Mouse (Mus musculus) intestine, embryonic 15.5 days (tissue): Measurements from ENCODE around the gene Zfp637. TPM values are rescaled to one million over a fixed set of nuclear protein-coding genes. Genes with fewer than 3 reads are reported as not detected.
"Not testable (repeated sequence)": the region's sequence is repeated elsewhere in the genome, so short reads cannot be mapped to it uniquely, and the experiment has no call there.

ENCODE experiments used
- ATAC-seq: fragments of 200-750 bp; cut with Nextera tagmentation; 2 replicates; pipeline ENCODE4 v1.8.0; 2017; ENCODE audit warnings: moderate TSS enrichment, moderate library complexity
- H3K27ac ChIP-seq: fragments of 300-500 bp; sonication (generic); 2 replicates; pipeline ENCODE4 v1.5.1; 2015; ENCODE audit warnings: mild to moderate bottlenecking, inconsistent platforms
- H3K27me3 ChIP-seq: fragments of 300-500 bp; sonication (generic); replicated peaks from 2 replicates; pipeline ENCODE4 v1.6.1; 2015; ENCODE audit warnings: inconsistent platforms
- H3K36me3 ChIP-seq: fragments of 300-500 bp; sonication (generic); 2 replicates; pipeline ENCODE4 v1.6.1; 2015; ENCODE audit warnings: inconsistent platforms
- H3K4me1 ChIP-seq: fragments of 300-500 bp; sonication (generic); replicated peaks from 2 replicates; pipeline ENCODE4 v1.6.1; 2015; ENCODE audit warnings: inconsistent platforms
- H3K4me2 ChIP-seq: fragments of 300-500 bp; sonication (generic); replicated peaks from 2 replicates; pipeline ENCODE4 v1.6.1; 2015; ENCODE audit warnings: mild to moderate bottlenecking, inconsistent platforms
- H3K4me3 ChIP-seq: fragments of 300-500 bp; sonication (generic); replicated peaks from 2 replicates; pipeline ENCODE4 v1.5.1; 2015; ENCODE audit warnings: inconsistent platforms
- H3K9ac ChIP-seq: fragments of 300-500 bp; sonication (generic); 2 replicates; pipeline ENCODE4 v1.6.1; 2015; ENCODE audit warnings: inconsistent platforms
- H3K9me3 ChIP-seq: fragments of 300-500 bp; sonication (generic); 2 replicates; pipeline ENCODE4 v1.6.1; 2016; ENCODE audit warnings: inconsistent platforms
- WGBS: fragments of 180-500 bp; shearing (Covaris S2); methylation state at CpG from one replicate; pipeline ENCODE4 v1.1.7; 2015; 5-methylcytosine and 5-hydroxymethylcytosine counted together
- polyA plus RNA-seq: library from polyadenylated mRNA; unstranded; fragments of >200 nt; fragmentation: Nextera tagmentation; extraction: Ambion mirVana; gene quantifications from 2 replicates; pipeline ENCODE4 v1.2.1, GENCODE M21; 2015

Gene Zfp637
- polyA plus RNA-seq, 1 experiment from 2014 or later: 84.7 TPM

GRCm38 (mm10) chr6:117871034-117871433, 30.1 kb downstream of the Zfp637 start:
- 73% methylated on average over 14 of the region's 14 CpGs for WGBS
- ATAC-seq: no peak
- Histone ChIP-seq H3K27ac (no peak overlapping the region), H3K9me3 (no peaks in the 10 kb centered on the region), H3K4me2 (no peak overlapping the region), H3K27me3 (no peaks in the 10 kb centered on the region), H3K36me3 (no peaks in the 10 kb centered on the region), H3K4me3 (no peak overlapping the region), H3K9ac (no peak overlapping the region), H3K4me1 (no peaks in the 10 kb centered on the region)

GRCm38 (mm10) chr6:117873450-117873849, 32.5 kb downstream of the Zfp637 start:
- H3K4me3 ChIP-seq, ATAC-seq, H3K9me3 ChIP-seq, H3K4me2 ChIP-seq, H3K36me3 ChIP-seq, H3K4me1 ChIP-seq, H3K9ac ChIP-seq, H3K27ac ChIP-seq, H3K27me3 ChIP-seq: not testable (repeated sequence)
- 88% methylated on average over 7 of the region's 7 CpGs for WGBS

DNA sequence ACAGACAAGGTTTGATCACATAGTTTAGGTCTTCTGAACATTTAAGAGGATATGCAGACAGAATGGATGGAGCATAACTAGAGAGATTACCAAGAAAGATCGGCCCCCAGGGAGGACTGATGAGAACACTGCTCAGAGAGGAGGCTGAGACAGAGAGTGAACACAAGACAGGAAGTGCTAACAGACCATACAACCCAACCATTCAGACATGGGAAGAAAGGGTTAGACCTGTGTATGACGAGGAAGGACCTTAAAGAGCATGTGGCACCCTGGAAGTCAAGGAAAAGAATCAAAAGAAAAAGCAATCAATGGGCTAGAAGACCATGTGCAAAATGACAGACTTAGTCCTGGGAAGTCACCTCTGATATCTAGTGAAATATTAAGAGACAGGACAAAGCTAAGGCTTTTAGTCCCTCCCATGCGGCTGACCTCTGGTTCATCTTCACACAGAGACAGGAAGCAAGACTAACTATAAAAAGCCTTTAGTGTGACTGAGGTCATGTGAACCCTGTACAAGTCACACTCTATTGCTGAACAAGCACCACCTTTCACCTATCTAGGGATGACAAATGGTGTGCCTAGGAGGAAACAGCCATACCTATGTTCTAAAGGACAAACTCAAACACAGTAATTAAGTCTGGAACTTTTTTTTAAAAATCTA, 33.8 kb downstream of the Zfp637 start:
- no peak overlapping the region for H3K27ac ChIP-seq
- no peak overlapping the region for H3K4me3 ChIP-seq
- H3K4me1 ChIP-seq: no peaks in the 10 kb centered on the region
- H3K36me3 ChIP-seq: no peaks in the 10 kb centered on the region
- no peaks in the 10 kb centered on the region for H3K9me3 ChIP-seq
- 74% methylated on average over 3 of the region's 3 CpGs for WGBS
- ATAC-seq: no peak
- no peak overlapping the region for H3K4me2 ChIP-seq
- no peak overlapping the region for H3K9ac ChIP-seq
- no peaks in the 10 kb centered on the region for H3K27me3 ChIP-seq

DNA sequence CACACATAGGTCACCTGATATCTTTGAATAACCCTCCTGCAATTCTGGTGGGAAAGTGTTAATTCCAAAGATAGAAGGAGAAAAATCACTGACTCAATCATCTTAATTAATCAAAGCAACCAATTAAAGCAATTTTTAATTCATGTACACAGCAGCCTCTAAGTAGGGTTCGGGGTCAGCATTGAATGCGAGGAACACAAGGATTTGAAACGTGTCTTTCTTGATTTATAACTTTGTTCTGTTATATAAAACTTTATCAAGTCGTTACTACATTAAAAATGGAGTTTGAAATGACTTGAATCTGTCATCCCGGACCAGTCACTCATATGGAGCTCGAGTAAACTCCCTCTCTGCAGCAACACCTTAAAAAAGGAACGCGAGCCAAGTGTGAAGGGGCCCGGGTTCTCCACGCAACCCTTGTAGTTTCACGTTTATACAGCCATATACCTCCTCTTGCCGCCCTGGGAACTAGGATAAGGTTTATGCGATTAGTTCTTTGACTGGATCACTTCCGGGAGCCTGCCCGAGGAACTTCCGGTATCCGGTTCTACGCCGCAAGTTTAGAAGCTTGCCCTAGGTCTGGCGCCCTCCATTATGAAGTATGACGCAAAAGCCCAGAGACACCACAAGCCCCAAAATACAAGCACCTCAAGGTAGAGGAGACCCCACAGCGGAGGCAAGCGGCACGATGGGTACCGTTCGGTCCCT, 37.9 kb downstream of the Zfp637 start:
- Histone ChIP-seq H3K9ac (peak overlapping the region; percentile 81), H3K9me3 (no peaks in the 10 kb centered on the region), H3K27me3 (no peaks in the 10 kb centered on the region), H3K27ac (peak overlapping the region; percentile 99), H3K4me2 (peak overlapping the region; percentile 78), H3K4me3 (peak overlapping the region; percentile 51), H3K36me3 (no peaks in the 10 kb centered on the region), H3K4me1 (no peaks in the 10 kb centered on the region)
- 11% methylated on average over 24 of the region's 26 CpGs for WGBS
- peak; percentile 90 for ATAC-seq

DNA sequence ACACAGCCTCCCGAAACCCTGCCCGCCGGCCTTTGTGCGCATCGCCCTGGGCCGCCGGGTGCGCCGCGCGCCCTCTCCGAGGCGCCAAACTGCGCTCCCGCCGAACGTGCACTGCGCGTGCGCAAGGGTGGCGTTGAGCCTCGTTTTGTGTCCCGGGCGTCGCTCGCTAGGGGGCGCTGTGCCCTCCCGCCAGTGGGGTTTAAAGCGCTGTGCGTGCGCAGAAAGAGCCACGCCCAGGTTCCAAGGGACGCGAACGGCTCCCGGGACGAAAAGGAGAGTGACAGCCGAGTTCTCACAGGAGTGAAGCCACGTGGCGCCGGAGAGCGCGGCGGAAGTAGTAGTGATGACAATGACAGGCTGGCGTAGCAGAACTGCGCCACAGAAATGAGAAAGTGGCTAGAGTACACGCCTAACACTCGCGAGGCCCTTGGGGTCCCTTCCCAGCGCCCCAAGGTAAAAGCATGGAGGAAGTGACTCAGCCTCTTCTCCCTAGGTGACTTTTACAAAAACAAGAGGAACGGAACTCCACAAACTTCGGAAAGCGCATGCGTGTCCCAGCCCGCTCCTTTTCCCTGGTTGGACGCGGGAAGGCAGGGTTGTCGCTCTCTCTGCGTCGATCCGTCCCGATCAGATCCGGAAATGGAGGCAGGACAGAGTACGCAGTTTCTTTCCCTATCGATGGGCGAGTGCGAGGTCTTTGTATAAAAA, 38.6 kb downstream of the Zfp637 start:
- H3K9me3 ChIP-seq: no peaks in the 10 kb centered on the region
- WGBS: under 1% methylated on average over 66 of the region's 67 CpGs
- no peaks in the 10 kb centered on the region for H3K4me1 ChIP-seq

DNA sequence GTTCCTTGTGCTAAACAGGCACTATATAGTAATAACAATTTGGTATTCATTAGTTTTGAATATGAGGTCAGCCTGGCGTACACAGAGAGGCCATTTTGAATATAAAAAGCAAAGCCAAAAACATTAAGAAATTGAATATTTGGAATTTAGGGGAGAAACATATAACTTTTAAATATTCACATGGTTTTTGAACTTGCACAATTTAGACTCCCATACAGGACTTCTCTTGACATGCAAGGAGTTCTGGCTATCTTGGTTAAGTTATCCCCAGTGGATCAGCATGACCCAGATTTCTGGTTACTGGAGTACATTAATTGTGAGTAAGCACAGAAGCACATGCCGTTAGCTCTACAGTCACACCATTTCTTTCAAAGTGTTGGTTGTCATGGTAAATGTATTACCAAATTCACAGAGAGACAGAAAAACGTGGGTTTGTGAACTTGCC, 39.4 kb downstream of the Zfp637 start:
- Histone ChIP-seq H3K9me3 (no peaks in the 10 kb centered on the region), H3K9ac (peak overlapping the region; percentile 63; the same call in 1 of the 2 replicates), H3K27ac (peak overlapping the region; percentile 99), H3K4me3 (peak overlapping the region; percentile 51), H3K4me2 (peak overlapping the region; percentile 78), H3K27me3 (no peaks in the 10 kb centered on the region), H3K4me1 (no peaks in the 10 kb centered on the region), H3K36me3 (no peaks in the 10 kb centered on the region)
- 39% methylated on average over 3 of the region's 3 CpGs for WGBS
- no peak for ATAC-seq

More for the DNA sequence above, 38.6 kb downstream of the Zfp637 start:
- peak overlapping the region; percentile 78 for H3K4me2 ChIP-seq
- ATAC-seq: peak; percentile 95
- peak overlapping the region; percentile 51 for H3K4me3 ChIP-seq
- H3K36me3 ChIP-seq: no peaks in the 10 kb centered on the region
- H3K9ac ChIP-seq: peak overlapping the region; percentile 81
- peak overlapping the region; percentile 99 for H3K27ac ChIP-seq
- no peaks in the 10 kb centered on the region for H3K27me3 ChIP-seq

DNA sequence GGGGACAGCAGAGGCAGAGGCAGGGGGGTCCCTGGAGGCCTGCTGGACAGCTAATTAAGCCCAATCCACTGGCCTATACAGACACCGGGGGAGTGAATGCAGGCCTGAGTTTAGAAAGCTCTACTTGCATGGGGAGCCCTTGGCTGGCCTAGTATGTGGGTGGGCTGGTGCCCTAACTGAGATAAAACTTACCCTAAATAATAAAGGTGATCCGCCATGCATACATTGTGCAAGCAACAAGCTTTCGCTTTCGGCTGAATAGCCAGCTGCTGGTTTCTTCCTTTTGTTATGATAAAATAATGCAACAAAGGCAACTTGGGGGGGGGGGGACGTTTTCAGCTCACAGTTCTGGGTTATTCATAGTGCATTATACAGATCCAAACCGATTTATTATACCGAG, 40.2 kb downstream of the Zfp637 start:
- Histone ChIP-seq H3K9ac (no peak overlapping the region), H3K27me3 (no peaks in the 10 kb centered on the region), H3K36me3 (no peaks in the 10 kb centered on the region), H3K27ac (no peak overlapping the region), H3K4me3 (no peak overlapping the region), H3K4me1 (no peaks in the 10 kb centered on the region), H3K9me3 (no peaks in the 10 kb centered on the region), H3K4me2 (no peak overlapping the region)
- no peak for ATAC-seq
- 86% methylated on average over 7 of the region's 7 CpGs for WGBS

DNA sequence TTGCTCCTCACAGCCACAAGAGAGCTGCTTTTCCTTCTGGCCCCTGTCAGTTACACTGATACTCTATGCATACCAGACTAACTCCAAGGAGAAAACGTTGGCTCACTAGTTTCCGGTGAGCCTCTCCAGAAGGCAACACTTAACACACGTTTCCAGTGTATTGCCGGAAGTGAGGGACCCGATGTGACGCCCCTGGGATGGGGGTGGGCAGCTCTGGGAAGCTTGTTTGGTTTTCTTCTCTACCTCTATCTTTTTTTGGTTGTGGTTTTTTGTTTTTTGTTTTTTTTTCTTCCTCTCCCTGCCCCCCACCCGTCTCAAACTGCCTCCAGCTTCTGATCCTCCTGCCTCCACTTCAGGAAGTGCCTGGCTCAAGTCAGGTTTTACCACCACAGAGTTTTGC, 41.0 kb downstream of the Zfp637 start:
- Histone ChIP-seq H3K27me3 (no peaks in the 10 kb centered on the region), H3K9me3 (no peaks in the 10 kb centered on the region), H3K36me3 (no peaks in the 10 kb centered on the region), H3K9ac (no peak overlapping the region), H3K27ac (no peak overlapping the region), H3K4me2 (no peak overlapping the region), H3K4me1 (no peaks in the 10 kb centered on the region), H3K4me3 (no peak overlapping the region)
- 73% methylated on average over 7 of the region's 7 CpGs for WGBS
- ATAC-seq: no peak

DNA sequence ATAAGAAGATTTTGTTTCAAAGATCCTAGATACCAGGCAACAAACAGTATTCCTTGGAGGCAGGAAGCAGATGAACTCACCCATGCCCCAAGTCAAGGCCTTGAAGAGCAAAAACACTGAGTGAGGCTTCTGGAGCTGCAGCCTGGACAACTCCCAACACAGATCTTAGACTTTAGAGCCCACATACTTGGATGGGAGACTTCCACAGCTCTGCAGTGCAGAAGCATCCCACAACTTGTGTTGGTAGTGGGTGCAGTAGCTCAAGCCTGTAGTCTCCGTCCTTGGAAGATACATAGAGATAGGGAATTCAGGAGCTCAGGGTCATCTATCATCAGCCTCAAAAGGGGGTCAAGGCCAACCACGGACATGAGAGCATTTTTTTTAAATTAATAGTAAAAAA, 45.0 kb downstream of the Zfp637 start:
- H3K4me1 ChIP-seq: no peaks in the 10 kb centered on the region
- H3K27ac ChIP-seq: no peak overlapping the region
- H3K4me2 ChIP-seq: no peak overlapping the region
- no peak for ATAC-seq
- H3K9ac ChIP-seq: no peak overlapping the region
- no peaks in the 10 kb centered on the region for H3K27me3 ChIP-seq
- WGBS: 73% methylated on average over 2 of the region's 2 CpGs
- H3K4me3 ChIP-seq: no peak overlapping the region
- no peaks in the 10 kb centered on the region for H3K9me3 ChIP-seq
- H3K36me3 ChIP-seq: no peaks in the 10 kb centered on the region

GRCm38 (mm10) chr6:117888032-117888431, 47.1 kb downstream of the Zfp637 start:
- Histone ChIP-seq H3K4me2 (no peak overlapping the region), H3K27me3 (no peaks in the 10 kb centered on the region), H3K36me3 (no peaks in the 10 kb centered on the region), H3K27ac (no peak overlapping the region), H3K4me3 (no peak overlapping the region), H3K9me3 (no peaks in the 10 kb centered on the region), H3K4me1 (no peaks in the 10 kb centered on the region; the same call in 1 of the 2 replicates), H3K9ac (no peak overlapping the region)
- WGBS: 29% methylated on average over 1 of the region's 1 CpGs
- ATAC-seq: no peak

DNA sequence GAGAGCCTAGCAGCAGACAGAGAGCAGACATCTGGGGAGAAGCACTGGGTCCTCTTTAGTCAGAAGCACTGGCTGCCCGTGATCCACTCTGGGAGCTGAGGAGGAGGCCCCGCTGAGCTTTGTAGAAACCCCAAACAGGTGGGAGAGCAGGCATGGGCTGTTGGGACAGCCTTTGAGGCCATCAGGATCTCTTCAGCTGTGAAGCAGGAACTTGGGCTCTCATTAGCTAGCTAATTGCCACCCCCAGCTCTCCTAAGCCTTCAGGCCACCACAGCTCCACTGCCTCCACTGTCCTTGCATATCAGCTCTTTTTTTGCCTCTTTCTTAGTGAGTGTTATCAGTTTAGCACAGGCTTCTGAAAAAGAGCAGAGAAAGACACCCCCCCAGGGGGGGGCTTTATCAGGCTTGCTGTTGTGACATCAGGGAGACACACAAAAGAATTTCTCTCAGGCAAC, 47.7 kb downstream of the Zfp637 start:
- no peak overlapping the region for H3K9ac ChIP-seq
- WGBS: 65% methylated on average over 2 of the region's 2 CpGs
- H3K27me3 ChIP-seq: no peaks in the 10 kb centered on the region
- H3K27ac ChIP-seq: no peak overlapping the region
- no peak overlapping the region for H3K4me2 ChIP-seq
- no peaks in the 10 kb centered on the region for H3K9me3 ChIP-seq
- H3K4me1 ChIP-seq: no peaks in the 10 kb centered on the region; the same call in 1 of the 2 replicates
- H3K36me3 ChIP-seq: no peaks in the 10 kb centered on the region
- peak; percentile 34; the same call in 1 of the 2 replicates for ATAC-seq
- no peak overlapping the region for H3K4me3 ChIP-seq

- ATAC-seq: no peak
- H3K4me1 ChIP-seq: no peaks in the 10 kb centered on the region; the same call in 1 of the 2 replicates
These were observed 49.3 kb downstream of the Zfp637 start for GRCm38 (mm10) chr6:117890257-117890656.

More at GRCm38 (mm10) chr6:117890257-117890656, 49.3 kb downstream of the Zfp637 start:
- no peaks in the 10 kb centered on the region for H3K9me3 ChIP-seq
- no peaks in the 10 kb centered on the region for H3K36me3 ChIP-seq
- no peak overlapping the region for H3K9ac ChIP-seq
- no peak overlapping the region for H3K4me3 ChIP-seq
- H3K27me3 ChIP-seq: no peaks in the 10 kb centered on the region
- no peak overlapping the region for H3K4me2 ChIP-seq
- H3K27ac ChIP-seq: no peak overlapping the region
- 85% methylated on average over 6 of the region's 6 CpGs for WGBS
